Mouse (Mus musculus) forebrain, embryonic 15.5 days (tissue): ENCODE results near the gene Pcolce2. TPM values are rescaled to one million over a fixed set of nuclear protein-coding genes. Genes with fewer than 3 reads are reported as not detected.

Experiments used
- ATAC-seq: fragments of 200-750 bp; cut with Nextera tagmentation; replicated peaks from 2 replicates; pipeline ENCODE4 v1.8.0; 2017; ENCODE audit warnings: mild to moderate bottlenecking, moderate TSS enrichment, moderate library complexity
- H3K27ac ChIP-seq: fragments of 300-500 bp; sonication (generic); replicated peaks from 2 replicates; pipeline ENCODE4 v1.5.1; 2015; ENCODE audit warnings: mild to moderate bottlenecking, inconsistent platforms
- H3K27me3 ChIP-seq: fragments of 300-500 bp; sonication (generic); 2 replicates; pipeline ENCODE4 v1.6.1; 2015; ENCODE audit warnings: inconsistent platforms
- H3K36me3 ChIP-seq: fragments of 300-500 bp; sonication (generic); 2 replicates; pipeline ENCODE4 v1.6.1; 2015; ENCODE audit warnings: mild to moderate bottlenecking, inconsistent platforms
- H3K4me1 ChIP-seq: fragments of 300-500 bp; sonication (generic); 2 replicates; pipeline ENCODE4 v1.6.1; 2015; ENCODE audit warnings: inconsistent platforms
- H3K4me2 ChIP-seq: fragments of 300-500 bp; sonication (generic); replicated peaks from 2 replicates; pipeline ENCODE4 v1.6.1; 2015; ENCODE audit warnings: mild to moderate bottlenecking, inconsistent platforms
- H3K4me3 ChIP-seq: fragments of 300-500 bp; sonication (generic); 2 replicates; pipeline ENCODE4 v1.5.1; 2015; ENCODE audit warnings: mild to moderate bottlenecking, inconsistent platforms
- H3K9ac ChIP-seq: fragments of 300-500 bp; sonication (generic); replicated peaks from 2 replicates; pipeline ENCODE4 v1.6.1; 2015; ENCODE audit warnings: mild to moderate bottlenecking, inconsistent platforms
- H3K9me3 ChIP-seq: fragments of 300-500 bp; sonication (generic); 2 replicates; pipeline ENCODE4 v1.6.1; 2016; ENCODE audit warnings: inconsistent platforms
- WGBS: fragments of 180-500 bp; shearing (Covaris S2); methylation state at CpG from one replicate; pipeline ENCODE4 v1.1.7; 2015; ENCODE audit warnings: mixed read lengths; 5-methylcytosine and 5-hydroxymethylcytosine counted together
- polyA plus RNA-seq: library from polyadenylated mRNA; unstranded; fragments of >200 nt; fragmentation: Nextera tagmentation; extraction: Ambion mirVana; gene quantifications from 2 replicates; pipeline ENCODE4 v1.2.1, GENCODE M21; 2015

Gene Pcolce2
- polyA plus RNA-seq, 1 experiment from 2014 or later: 2.0 TPM

GRCm38 (mm10) chr9:95747298-95747697, 109.9 kb downstream of the Pcolce2 start:
- Histone ChIP-seq H3K36me3 (no peaks in the 10 kb centered on the region), H3K27me3 (no peaks in the 10 kb centered on the region), H3K4me1 (peaks cover 16% of the 10 kb centered on the region), H3K4me2 (no peak overlapping the region), H3K4me3 (no peak overlapping the region), H3K9me3 (no peaks in the 10 kb centered on the region), H3K9ac (no peak overlapping the region), H3K27ac (no peak overlapping the region)
- 91% methylated on average over 5 of the region's 5 CpGs for WGBS
- ATAC-seq: no peak

Other genes with a start within 250 kb of the Pcolce2 start
- 13.0 and 13.3 TPM in 2 replicates for gene Chst2, start 230.9 kb upstream of the Pcolce2 start, polyA plus RNA-seq
- 154 and 162 TPM in 2 replicates for gene U2surp, start 125.6 kb upstream of the Pcolce2 start, polyA plus RNA-seq
- 2.9 and 3.2 TPM in 2 replicates for gene Paqr9, start 77.9 kb upstream of the Pcolce2 start, polyA plus RNA-seq
- gene Trpc1, start 112.8 kb downstream of the Pcolce2 start, polyA plus RNA-seq: 6.5 and 6.9 TPM in 2 replicates
- 2.8 and 3.5 TPM in 2 replicates for gene Pls1, start 207.7 kb downstream of the Pcolce2 start, polyA plus RNA-seq
- 15.6 and 16.2 TPM in 2 replicates for gene Atr, start 220.0 kb downstream of the Pcolce2 start, polyA plus RNA-seq